13 mouse cellular contexts compared by ENCODE assay signal in the genomic region with DNA sequence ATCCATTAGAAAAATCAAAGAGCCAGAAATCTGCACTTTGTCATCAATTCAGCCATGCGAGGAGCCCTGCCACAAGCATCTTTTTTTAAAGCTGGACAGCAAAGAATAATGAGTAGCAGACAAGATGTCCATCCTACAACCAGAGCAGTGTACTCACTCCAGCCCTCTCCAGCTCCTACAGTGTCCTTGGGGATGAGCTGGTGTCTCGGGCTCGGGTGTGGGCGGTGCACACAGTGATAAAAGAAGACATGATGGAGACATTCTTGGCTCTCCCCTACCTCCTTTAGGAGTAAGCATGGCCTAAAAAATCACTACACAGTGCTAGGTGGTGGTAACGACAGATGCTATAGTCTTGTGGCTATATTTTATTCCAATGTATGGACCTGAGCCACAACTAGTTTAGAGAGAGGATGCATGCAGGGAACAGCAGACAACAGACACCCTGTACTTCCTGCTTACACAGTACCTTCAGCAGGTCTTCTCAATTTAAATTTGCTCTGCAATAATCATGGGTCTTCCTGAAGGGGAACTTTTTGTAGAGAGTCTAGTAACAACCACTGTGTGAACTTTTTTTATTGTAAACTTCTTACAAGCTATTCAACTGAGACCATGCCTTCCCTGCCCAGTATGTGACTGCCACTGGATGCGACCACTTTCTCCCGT.
DNase-seq lines count a peak whose midpoint lies in the region; ATAC-seq and TF ChIP-seq lines count a peak whose summit lies in the region.
"Had no signal": no experiment of that assay in that cellular context is flagged by ENCODE, and none has a peak within 500 bp of the region (broad histone marks: within the 10 kb centered on the region; RNA-seq: fewer than 3 reads in every experiment).

No protein-coding gene starts in this region.

- peak overlapping the region; percentile 28; the same call in 1 of the 2 replicates for H3K27ac ChIP-seq in lung, embryonic 14.5 days (ENCODE audit: low read depth)

- H3K4me2 ChIP-seq in lung, embryonic 14.5 days: no peak overlapping the region

- ATAC-seq in cerebellum, adult (ENCODE audit: insufficient number of reproducible peaks, low FRiP score, low TSS enrichment): peak; percentile 52; the same call in 1 of the 2 replicates
- ATAC-seq in lung, embryonic 14.5 days (ENCODE audit: insufficient read depth): no peak
- peak; percentile 36 for ATAC-seq in activated CD4-positive, CD25-positive, alpha-beta regulatory T cell, adult 4 months

- H3K4me3 ChIP-seq in lung, embryonic 14.5 days (ENCODE audit: low read depth, low read length): no peak overlapping the region
- H3K4me3 ChIP-seq: erythroblast, embryonic 14.5 days; myocyte had no signal

- intact Hi-C loops in left cerebral cortex, postnatal 25 days (cut with DNase I): loop anchor here (5.0 kb wide), 1 partner anchor 78 kb away; the partner anchor contains the start of gene Mllt3

- no peaks in the 10 kb centered on the region for H3K27me3 ChIP-seq in lung, embryonic 14.5 days (ENCODE audit: insufficient read depth, low read length)

- WGBS in lung, embryonic 14.5 days: 55% methylated on average over 7 of the region's 7 CpGs

- H3K36me3 ChIP-seq in lung, embryonic 14.5 days (ENCODE audit: insufficient read depth): no peaks in the 10 kb centered on the region

- no peak for DNase-seq in cerebellum, adult 9-11 months
- DNase-seq in lung, embryonic 14.5 days: no peak
- DNase-seq in lung, postnatal 14 days: no peak
- DNase-seq in left cerebral cortex, postnatal 25 days (ENCODE audit: low spot score in 2 of 2): peak; percentile 30 to 88
- DNase-seq in embryo, embryonic 10.5 days (ENCODE audit: low spot score): no peak
- DNase-seq in kidney, postnatal 25 days: no peak
- DNase-seq: kidney, adult 11 months; lung, postnatal 4 days; thymus, adult 18-20 months had no signal

- no peak overlapping the region for H3K9ac ChIP-seq in lung, embryonic 14.5 days

- H3K9me3 ChIP-seq in lung, embryonic 14.5 days (ENCODE audit: low read depth, low read length): no peaks in the 10 kb centered on the region

- no peaks in the 10 kb centered on the region for H3K4me1 ChIP-seq in lung, embryonic 14.5 days (ENCODE audit: insufficient read depth)

- no peak for TF ChIP-seq CTCF in lung, embryonic 14.5 days (IDR thresholded peaks at IDR 0.05; ENCODE audit: low read depth)

Comparison
In these comparisons a context has a peak if more than half of its experiments do, and no peak if none do; other contexts are left out.
1. DNase-seq: peak in left cerebral cortex, postnatal 25 days (2 of 2); none in cerebellum, adult 9-11 months (single experiment), lung, embryonic 14.5 days (single experiment), lung, postnatal 14 days (single experiment), embryo, embryonic 10.5 days (single experiment) and kidney, postnatal 25 days (0 of 2).